Mouse (Mus musculus) bone marrow, adult 2 months (tissue): ENCODE measurements around the gene Rab6a.

Experiments
- CTCF ChIP-seq: fragments of 200-500 bp; IDR thresholded peaks from 2 replicates; pipeline ENCODE4 v1.5.1; 2011; ENCODE audit warnings: low read length, control low read depth; ENCODE audit not compliant: control insufficient read depth, insufficient read depth
- POLR2A ChIP-seq: fragments of 200-500 bp; IDR thresholded peaks from 2 replicates; pipeline ENCODE4 v1.6.1; 2011; ENCODE audit warnings: low read depth, mild to moderate bottlenecking, control low read depth, low read length, borderline replicate concordance; ENCODE audit not compliant: control insufficient read depth

GRCm38 (mm10) chr7:100678948-100679880 is 72.0 kb downstream of the Rab6a start:
- TF ChIP-seq CTCF (no peak), POLR2A (no peak)
